Mouse (Mus musculus) E14TG2a.4 (cell line): ENCODE results near the gene Mab21l2.

Experiments used
- CTCF ChIP-seq: conservative IDR thresholded peaks from 2 replicates; pipeline ENCODE4 v1.5.1; 2014; ENCODE audit warnings: low read length
- NANOG ChIP-seq: IDR thresholded peaks from 2 replicates; pipeline ENCODE4 v1.6.1; 2014; ENCODE audit warnings: borderline replicate concordance, low read length, mixed read lengths
- POU5F1 ChIP-seq: IDR thresholded peaks from 2 replicates; pipeline ENCODE4 v1.6.1; 2014; ENCODE audit warnings: low read length, borderline replicate concordance

DNA sequence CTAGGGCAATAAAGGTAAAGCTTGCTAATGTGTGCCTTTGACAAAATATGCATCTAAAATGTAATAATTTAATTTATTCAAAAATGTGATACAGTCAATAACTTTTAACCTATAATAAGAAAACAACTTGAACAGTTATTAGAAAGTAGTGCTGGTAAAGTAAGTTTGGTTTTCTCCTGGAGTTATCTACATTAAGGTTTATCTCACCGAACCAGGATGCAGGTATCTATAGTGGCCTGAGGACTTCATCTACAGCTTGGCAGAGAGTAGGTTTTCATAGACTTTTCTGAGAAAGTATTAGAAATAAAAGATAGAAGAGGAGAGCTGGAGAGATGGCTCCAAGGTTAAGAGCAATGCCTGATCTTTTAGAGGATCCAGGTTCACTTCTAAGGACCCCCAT is 13.0 kb upstream of the Mab21l2 start:
- TF ChIP-seq CTCF (no peak), POU5F1 (no peak), NANOG (no peak)
